Mouse (Mus musculus): ENCODE measurements around the gene Slc16a12. TPM values are rescaled to one million over a fixed set of nuclear protein-coding genes. Genes with fewer than 3 reads are reported as not detected.

The Slc16a12 gene
- polyA plus RNA-seq, 1 experiment from 2014 or later, result 1.2 TPM

GRCm38 (mm10) chr19:34706261-34706660, 40.8 kb downstream of the Slc16a12 start:
- ATAC-seq (ENCODE audit: insufficient number of reproducible peaks, low FRiP score, low TSS enrichment, low read depth), result no peak
- Histone ChIP-seq H3K27me3 (no peaks in the 10 kb centered on the region), H3K27ac (replicated peaks) (no peak overlapping the region), H3K36me3 (no peaks in the 10 kb centered on the region), H3K9me3 (replicated peaks) (no peaks in the 10 kb centered on the region), H3K4me3 (replicated peaks) (no peak overlapping the region), H3K4me2 (replicated peaks) (no peak overlapping the region), H3K4me1 (no peaks in the 10 kb centered on the region), H3K9ac (no peak overlapping the region)
- 57% methylated on average over 6 of the region's 6 CpGs for WGBS

GRCm38 (mm10) chr19:34705141-34705540, 41.9 kb downstream of the Slc16a12 start:
- no peaks in the 10 kb centered on the region for H3K4me1 ChIP-seq
- H3K27me3 ChIP-seq, result no peaks in the 10 kb centered on the region
- no peak overlapping the region for H3K9ac ChIP-seq
- no peaks in the 10 kb centered on the region for H3K9me3 ChIP-seq (replicated peaks)
- WGBS, result 89% methylated on average over 1 of the region's 1 CpGs
- ATAC-seq (ENCODE audit: insufficient number of reproducible peaks, low FRiP score, low TSS enrichment, low read depth), result no peak
- H3K4me2 ChIP-seq (replicated peaks), result no peak overlapping the region
- H3K27ac ChIP-seq (replicated peaks), result no peak overlapping the region
- H3K4me3 ChIP-seq (replicated peaks), result no peak overlapping the region
- H3K36me3 ChIP-seq, result no peaks in the 10 kb centered on the region

GRCm38 (mm10) chr19:34699300-34699699, 47.8 kb downstream of the Slc16a12 start:
- H3K36me3 ChIP-seq, result no peaks in the 10 kb centered on the region
- H3K4me2 ChIP-seq (replicated peaks), result no peak overlapping the region
- no peaks in the 10 kb centered on the region for H3K4me1 ChIP-seq
- no peak overlapping the region for H3K9ac ChIP-seq
- H3K4me3 ChIP-seq (replicated peaks), result no peak overlapping the region
- WGBS, result 80% methylated on average over 2 of the region's 2 CpGs
- H3K9me3 ChIP-seq (replicated peaks), result no peaks in the 10 kb centered on the region
- no peak overlapping the region for H3K27ac ChIP-seq (replicated peaks)
- no peak for ATAC-seq (ENCODE audit: insufficient number of reproducible peaks, low FRiP score, low TSS enrichment, low read depth)
- H3K27me3 ChIP-seq, result no peaks in the 10 kb centered on the region

GRCm38 (mm10) chr19:34698852-34699251, 48.2 kb downstream of the Slc16a12 start:
- WGBS, result 73% methylated on average over 1 of the region's 1 CpGs
- no peak for ATAC-seq (ENCODE audit: insufficient number of reproducible peaks, low FRiP score, low TSS enrichment, low read depth)

GRCm38 (mm10) chr19:34698432-34698831, 48.7 kb downstream of the Slc16a12 start:
- 86% methylated on average over 3 of the region's 3 CpGs for WGBS
- Histone ChIP-seq H3K36me3 (no peaks in the 10 kb centered on the region), H3K4me2 (replicated peaks) (no peak overlapping the region), H3K4me1 (no peaks in the 10 kb centered on the region), H3K4me3 (replicated peaks) (no peak overlapping the region), H3K27ac (replicated peaks) (no peak overlapping the region), H3K27me3 (no peaks in the 10 kb centered on the region), H3K9me3 (replicated peaks) (no peaks in the 10 kb centered on the region), H3K9ac (no peak overlapping the region)
- ATAC-seq (ENCODE audit: insufficient number of reproducible peaks, low FRiP score, low TSS enrichment, low read depth), result no peak

More at GRCm38 (mm10) chr19:34698852-34699251, 48.2 kb downstream of the Slc16a12 start:
- Histone ChIP-seq H3K27me3 (no peaks in the 10 kb centered on the region), H3K9me3 (replicated peaks) (no peaks in the 10 kb centered on the region), H3K27ac (replicated peaks) (no peak overlapping the region), H3K9ac (no peak overlapping the region), H3K4me1 (no peaks in the 10 kb centered on the region), H3K36me3 (no peaks in the 10 kb centered on the region), H3K4me2 (replicated peaks) (no peak overlapping the region), H3K4me3 (replicated peaks) (no peak overlapping the region)

GRCm38 (mm10) chr19:34697461-34697860, 49.6 kb downstream of the Slc16a12 start:
- 63% methylated on average over 2 of the region's 2 CpGs for WGBS
- no peak overlapping the region for H3K9ac ChIP-seq

GRCm38 (mm10) chr19:34696352-34696986, 50.6 kb downstream of the Slc16a12 start:
- 86% methylated on average over 8 of the region's 8 CpGs for WGBS
- no peak overlapping the region for H3K27ac ChIP-seq (replicated peaks)
- no peaks in the 10 kb centered on the region for H3K27me3 ChIP-seq
- H3K9me3 ChIP-seq (replicated peaks), result no peaks in the 10 kb centered on the region
- H3K4me1 ChIP-seq, result no peaks in the 10 kb centered on the region
- no peak overlapping the region for H3K4me2 ChIP-seq (replicated peaks)
- no peak overlapping the region for H3K9ac ChIP-seq
- no peaks in the 10 kb centered on the region for H3K36me3 ChIP-seq
- no peak for ATAC-seq (ENCODE audit: insufficient number of reproducible peaks, low FRiP score, low TSS enrichment, low read depth)
- no peak overlapping the region for H3K4me3 ChIP-seq (replicated peaks)

More at GRCm38 (mm10) chr19:34697461-34697860, 49.6 kb downstream of the Slc16a12 start:
- no peak overlapping the region for H3K4me3 ChIP-seq (replicated peaks)
- ATAC-seq (ENCODE audit: insufficient number of reproducible peaks, low FRiP score, low TSS enrichment, low read depth), result no peak
- H3K9me3 ChIP-seq (replicated peaks), result no peaks in the 10 kb centered on the region
- H3K4me2 ChIP-seq (replicated peaks), result no peak overlapping the region
- no peaks in the 10 kb centered on the region for H3K4me1 ChIP-seq
- no peaks in the 10 kb centered on the region for H3K36me3 ChIP-seq
- H3K27me3 ChIP-seq, result no peaks in the 10 kb centered on the region
- H3K27ac ChIP-seq (replicated peaks), result no peak overlapping the region

- Histone ChIP-seq H3K9ac (no peak overlapping the region), H3K27ac (replicated peaks) (no peak overlapping the region), H3K4me2 (replicated peaks) (no peak overlapping the region), H3K4me3 (replicated peaks) (no peak overlapping the region), H3K9me3 (replicated peaks) (no peaks in the 10 kb centered on the region), H3K27me3 (no peaks in the 10 kb centered on the region), H3K4me1 (no peaks in the 10 kb centered on the region), H3K36me3 (no peaks in the 10 kb centered on the region)
- WGBS, result 83% methylated on average over 6 of the region's 6 CpGs
- ATAC-seq (ENCODE audit: insufficient number of reproducible peaks, low FRiP score, low TSS enrichment, low read depth), result no peak
Measured at GRCm38 (mm10) chr19:34691402-34691801, 55.7 kb downstream of the Slc16a12 start.

GRCm38 (mm10) chr19:34685530-34685929, 61.6 kb downstream of the Slc16a12 start:
- Histone ChIP-seq H3K4me1 (no peaks in the 10 kb centered on the region), H3K9ac (no peak overlapping the region), H3K27me3 (no peaks in the 10 kb centered on the region), H3K4me2 (replicated peaks) (no peak overlapping the region), H3K36me3 (no peaks in the 10 kb centered on the region), H3K27ac (replicated peaks) (no peak overlapping the region), H3K9me3 (replicated peaks) (no peaks in the 10 kb centered on the region), H3K4me3 (replicated peaks) (no peak overlapping the region)
- no peak for ATAC-seq (ENCODE audit: insufficient number of reproducible peaks, low FRiP score, low TSS enrichment, low read depth)
- WGBS, result 87% methylated on average over 1 of the region's 1 CpGs

- Histone ChIP-seq H3K9ac (no peak overlapping the region), H3K4me3 (replicated peaks) (no peak overlapping the region), H3K4me1 (no peaks in the 10 kb centered on the region), H3K4me2 (replicated peaks) (no peak overlapping the region), H3K36me3 (no peaks in the 10 kb centered on the region), H3K27me3 (no peaks in the 10 kb centered on the region), H3K9me3 (replicated peaks) (no peaks in the 10 kb centered on the region), H3K27ac (replicated peaks) (no peak overlapping the region)
- WGBS, result 42% methylated on average over 1 of the region's 1 CpGs
- ATAC-seq (ENCODE audit: insufficient number of reproducible peaks, low FRiP score, low TSS enrichment, low read depth), result no peak
Measured at GRCm38 (mm10) chr19:34684857-34685256, 62.2 kb downstream of the Slc16a12 start.

GRCm38 (mm10) chr19:34678428-34678827, 68.7 kb downstream of the Slc16a12 start:
- Histone ChIP-seq H3K36me3 (no peaks in the 10 kb centered on the region), H3K9me3 (replicated peaks) (no peaks in the 10 kb centered on the region), H3K4me3 (replicated peaks) (no peak overlapping the region), H3K4me2 (replicated peaks) (no peak overlapping the region), H3K27me3 (no peaks in the 10 kb centered on the region), H3K27ac (replicated peaks) (no peak overlapping the region), H3K4me1 (no peaks in the 10 kb centered on the region), H3K9ac (no peak overlapping the region)
- 95% methylated on average over 4 of the region's 4 CpGs for WGBS
- no peak for ATAC-seq (ENCODE audit: insufficient number of reproducible peaks, low FRiP score, low TSS enrichment, low read depth)

- WGBS, result 70% methylated on average over 7 of the region's 7 CpGs
- H3K27ac ChIP-seq (replicated peaks), result no peak overlapping the region
- H3K4me1 ChIP-seq, result no peaks in the 10 kb centered on the region
- no peaks in the 10 kb centered on the region for H3K36me3 ChIP-seq
- H3K9ac ChIP-seq, result no peak overlapping the region
- H3K4me3 ChIP-seq (replicated peaks), result no peak overlapping the region
- H3K9me3 ChIP-seq (replicated peaks), result no peaks in the 10 kb centered on the region
- ATAC-seq (ENCODE audit: insufficient number of reproducible peaks, low FRiP score, low TSS enrichment, low read depth), result no peak
- H3K4me2 ChIP-seq (replicated peaks), result no peak overlapping the region
- H3K27me3 ChIP-seq, result no peaks in the 10 kb centered on the region
Measured at GRCm38 (mm10) chr19:34673476-34673875, 73.6 kb downstream of the Slc16a12 start.

Data from embryonic facial prominence, embryonic 15.5 days (tissue).